Mouse (Mus musculus) hindbrain, postnatal 0 days (tissue): ENCODE measurements around the gene Brsk1. TPM values are rescaled to one million over a fixed set of nuclear protein-coding genes. Genes with fewer than 3 reads are reported as not detected.
A peak's percentile ranks its signal among the peaks of the same experiment; 100 is the strongest.

Source experiments
- ATAC-seq: fragments of 200-750 bp; cut with Nextera tagmentation; 2 replicates; pipeline ENCODE4 v1.8.0; 2017; ENCODE audit warnings: mild to moderate bottlenecking, moderate TSS enrichment, moderate library complexity
- DNase-seq: peaks from one replicate; pipeline ENCODE4 v3.0.0-alpha.2; 2015; ENCODE audit warnings: low spot score
- H3K27ac ChIP-seq: fragments of 300-500 bp; sonication (generic); 2 replicates; pipeline ENCODE4 v1.5.1; 2014; ENCODE audit warnings: mild to moderate bottlenecking
- H3K27me3 ChIP-seq: fragments of 300-500 bp; sonication (generic); 2 replicates; pipeline ENCODE4 v1.6.1; 2014; ENCODE audit warnings: low read length, mixed read lengths; ENCODE audit not compliant: insufficient read depth
- H3K36me3 ChIP-seq: fragments of 300-500 bp; sonication (generic); 2 replicates; pipeline ENCODE4 v1.6.1; 2014; ENCODE audit warnings: low read length, mixed read lengths; ENCODE audit not compliant: insufficient read depth
- H3K4me1 ChIP-seq: fragments of 300-500 bp; sonication (generic); 2 replicates; pipeline ENCODE4 v1.6.1; 2014; ENCODE audit warnings: antibody characterized with exemption, low read length, mixed read lengths; ENCODE audit not compliant: insufficient read depth
- H3K4me2 ChIP-seq: fragments of 300-500 bp; sonication (generic); 2 replicates; pipeline ENCODE4 v1.6.1; 2014; ENCODE audit warnings: low read depth, mild to moderate bottlenecking, low read length, moderate library complexity, mixed read lengths
- H3K4me3 ChIP-seq: fragments of 300-500 bp; sonication (generic); 2 replicates; pipeline ENCODE4 v1.5.1; 2014; ENCODE audit warnings: low read length
- H3K9ac ChIP-seq: fragments of 300-500 bp; sonication (generic); replicated peaks from 2 replicates; pipeline ENCODE4 v1.6.1; 2014; ENCODE audit warnings: mild to moderate bottlenecking, low read length, moderate library complexity, mixed read lengths
- H3K9me3 ChIP-seq: fragments of 300-500 bp; sonication (generic); 2 replicates; pipeline ENCODE4 v1.6.1; 2016; ENCODE audit warnings: low read length, mixed read lengths
- CTCF ChIP-seq: IDR thresholded peaks from 2 replicates; pipeline ENCODE4 v1.5.1; 2016; ENCODE audit warnings: antibody characterized with exemption, control low read depth, low read depth
- WGBS: fragments of 180-500 bp; shearing (Covaris S2); extraction: QIAGEN DNeasy Blood & Tissue Kit; methylation state at CpG from one replicate; pipeline ENCODE4 v1.1.7; 2014; 5-methylcytosine and 5-hydroxymethylcytosine counted together
- polyA plus RNA-seq: library from polyadenylated mRNA; unstranded; fragments of >200 nt; fragmentation: Nextera tagmentation; extraction: Ambion mirVana; gene quantifications from 2 replicates; pipeline ENCODE4 v1.2.1, GENCODE M21; 2015
- total RNA-seq: library from RNA; depleted of rRNA; stranded (reverse); fragments of >200 nt; gene quantifications from 2 replicates; pipeline ENCODE4 v1.2.3, GENCODE M21; 2014

Brsk1 gene
- total and polyA plus RNA-seq, 2 experiments from 2014 or later = 7.1 to 195 TPM

GRCm38 (mm10) chr7:4703195-4703594, 12.8 kb downstream of the Brsk1 start:
- no peak overlapping the region for H3K4me3 ChIP-seq
- no peaks in the 10 kb centered on the region for H3K27me3 ChIP-seq
- H3K27ac ChIP-seq = no peak overlapping the region
- no peaks in the 10 kb centered on the region for H3K4me1 ChIP-seq
- no peak for DNase-seq
- H3K36me3 ChIP-seq = peaks cover 54% of the 10 kb centered on the region
- ATAC-seq = no peak
- no peak overlapping the region for H3K9ac ChIP-seq
- no peaks in the 10 kb centered on the region for H3K9me3 ChIP-seq
- TF ChIP-seq CTCF = no peak
- no peak overlapping the region for H3K4me2 ChIP-seq
- WGBS = 93% methylated on average over 7 of the region's 7 CpGs

GRCm38 (mm10) chr7:4705098-4705497, 14.7 kb downstream of the Brsk1 start:
- H3K4me3 ChIP-seq = no peak overlapping the region
- peaks cover 54% of the 10 kb centered on the region for H3K36me3 ChIP-seq
- H3K9me3 ChIP-seq = no peaks in the 10 kb centered on the region
- no peak overlapping the region; the same call in 1 of the 2 replicates for H3K9ac ChIP-seq
- peak; percentile 77 for TF ChIP-seq CTCF
- 43% methylated on average over 18 of the region's 18 CpGs for WGBS
- ATAC-seq (peak; percentile 41; the same call in 1 of the 2 replicates), DNase-seq (peak; percentile 70)
- no peak overlapping the region for H3K4me2 ChIP-seq
- no peaks in the 10 kb centered on the region for H3K27me3 ChIP-seq
- no peak overlapping the region for H3K27ac ChIP-seq
- no peaks in the 10 kb centered on the region for H3K4me1 ChIP-seq

- H3K27me3 ChIP-seq = no peaks in the 10 kb centered on the region
- H3K9me3 ChIP-seq = no peaks in the 10 kb centered on the region
- no peak; the same call in 1 of the 2 replicates for TF ChIP-seq CTCF
- ATAC-seq = no peak
- H3K4me3 ChIP-seq = no peak overlapping the region
- 89% methylated on average over 3 of the region's 3 CpGs for WGBS
- H3K27ac ChIP-seq = no peak overlapping the region
- H3K4me1 ChIP-seq = no peaks in the 10 kb centered on the region
- H3K9ac ChIP-seq = no peak overlapping the region
- DNase-seq = no peak
- peaks cover 63% of the 10 kb centered on the region for H3K36me3 ChIP-seq
- no peak overlapping the region for H3K4me2 ChIP-seq
These were observed 22.2 kb downstream of the Brsk1 start for GRCm38 (mm10) chr7:4712594-4712993.

GRCm38 (mm10) chr7:4716955-4717354, 26.6 kb downstream of the Brsk1 start:
- Histone ChIP-seq H3K27ac (no peak overlapping the region), H3K4me3 (no peak overlapping the region), H3K36me3 (peaks cover 27% of the 10 kb centered on the region), H3K27me3 (no peaks in the 10 kb centered on the region), H3K9me3 (no peaks in the 10 kb centered on the region), H3K4me1 (no peaks in the 10 kb centered on the region), H3K4me2 (no peak overlapping the region), H3K9ac (no peak overlapping the region)
- ATAC-seq (no peak), DNase-seq (no peak)
- no peak for TF ChIP-seq CTCF
- WGBS = 67% methylated on average over 6 of the region's 6 CpGs

GRCm38 (mm10) chr7:4719276-4719675, 28.9 kb downstream of the Brsk1 start:
- H3K4me2 ChIP-seq = no peak overlapping the region
- no peak overlapping the region for H3K27ac ChIP-seq
- H3K4me1 ChIP-seq = no peaks in the 10 kb centered on the region
- H3K9ac ChIP-seq = no peak overlapping the region
- ATAC-seq = no peak
- H3K27me3 ChIP-seq = no peaks in the 10 kb centered on the region
- no peak for DNase-seq
- WGBS = 89% methylated on average over 3 of the region's 3 CpGs
- H3K4me3 ChIP-seq = no peak overlapping the region
- TF ChIP-seq CTCF = no peak
- no peaks in the 10 kb centered on the region for H3K9me3 ChIP-seq
- peaks cover 11% of the 10 kb centered on the region for H3K36me3 ChIP-seq

GRCm38 (mm10) chr7:4723508-4723907, 33.1 kb downstream of the Brsk1 start:
- peak; percentile 53 for DNase-seq
- TF ChIP-seq CTCF = no peak
- Histone ChIP-seq H3K9ac (no peak overlapping the region), H3K4me3 (peak overlapping the region; percentile 25), H3K4me2 (peak overlapping the region; percentile 50), H3K36me3 (no peaks in the 10 kb centered on the region), H3K9me3 (no peaks in the 10 kb centered on the region), H3K27ac (no peak overlapping the region), H3K27me3 (no peaks in the 10 kb centered on the region), H3K4me1 (no peaks in the 10 kb centered on the region)
- ATAC-seq = peak; percentile 63; the same call in 1 of the 2 replicates
- WGBS = 35% methylated on average over 12 of the region's 12 CpGs

- Histone ChIP-seq H3K4me2 (no peak overlapping the region), H3K4me3 (no peak overlapping the region), H3K9me3 (no peaks in the 10 kb centered on the region), H3K27me3 (no peaks in the 10 kb centered on the region), H3K9ac (no peak overlapping the region), H3K4me1 (no peaks in the 10 kb centered on the region), H3K36me3 (no peaks in the 10 kb centered on the region), H3K27ac (no peak overlapping the region)
- DNase-seq (no peak), ATAC-seq (no peak)
- 82% methylated on average over 3 of the region's 3 CpGs for WGBS
- TF ChIP-seq CTCF = no peak
These were observed 34.0 kb downstream of the Brsk1 start for GRCm38 (mm10) chr7:4724359-4724758.
